Mouse (Mus musculus): Measurements from ENCODE around the gene Ubxn11.
"Not testable (repeated sequence)": the region's sequence is repeated elsewhere in the genome, so short reads cannot be mapped to it uniquely, and the experiment has no call there.

Gene Ubxn11

DNA sequence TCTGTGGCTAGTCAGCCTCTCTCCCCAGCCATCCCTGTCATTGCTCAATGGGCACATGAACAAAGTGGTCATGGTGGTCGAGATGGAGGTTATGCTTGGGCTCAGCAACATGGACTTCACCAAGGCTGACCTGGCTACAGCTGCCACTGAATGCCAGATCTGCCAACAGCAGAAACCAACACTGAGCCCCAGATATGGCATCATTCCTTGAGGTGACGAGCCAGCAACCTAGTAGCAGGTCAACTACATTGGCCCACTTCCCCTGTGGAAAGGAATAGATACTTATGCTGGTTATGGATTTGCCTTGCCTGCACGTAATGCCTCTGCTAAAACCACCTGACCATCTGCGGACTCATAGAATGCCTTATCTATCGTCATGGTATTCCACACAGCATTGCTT is 41.9 kb downstream of the Ubxn11 start:
- DNase-seq (ENCODE audit: low spot score in 2 of 2), result not testable (repeated sequence)

DNA sequence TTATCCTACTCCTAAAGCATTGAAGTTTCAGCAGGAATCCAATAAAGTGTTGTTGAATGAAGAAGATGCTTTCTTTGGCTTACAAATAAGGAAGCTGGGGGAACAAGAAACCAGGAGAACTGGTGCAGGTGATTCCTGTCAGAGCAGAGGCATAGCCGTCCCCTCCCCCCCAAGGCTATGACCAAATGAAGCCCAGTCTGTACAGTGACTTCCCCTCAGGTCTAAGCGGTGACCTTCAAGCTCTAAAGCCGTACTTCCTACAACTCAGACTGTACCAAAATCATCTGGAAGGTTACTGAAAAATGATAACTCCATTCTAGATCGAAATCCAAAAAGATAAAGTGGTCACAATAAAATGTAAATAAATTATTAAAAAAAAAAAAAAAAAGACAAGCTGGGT is 47.0 kb downstream of the Ubxn11 start:
- DNase-seq (ENCODE audit: low spot score in 2 of 2), result no peak

DNA sequence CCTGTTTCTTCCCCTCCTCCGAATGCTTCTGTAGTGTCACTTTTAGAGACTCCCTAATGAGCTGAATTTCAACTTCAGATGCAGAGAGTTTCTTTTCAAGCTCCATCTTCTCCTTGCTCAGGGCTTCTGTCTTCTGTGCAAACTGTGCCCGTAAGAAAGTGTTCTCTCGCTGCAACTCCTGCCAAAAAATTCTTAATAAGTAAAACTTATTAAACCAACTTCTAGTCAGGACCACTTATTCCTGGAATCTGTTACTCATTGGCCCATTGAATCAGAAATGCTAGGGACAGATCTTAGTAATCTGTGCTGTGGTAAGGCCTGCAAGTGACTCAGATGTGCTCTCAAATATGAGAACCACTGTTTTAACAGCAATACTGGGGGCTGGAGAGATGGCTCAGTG is 49.7 kb downstream of the Ubxn11 start:
- DNase-seq (ENCODE audit: low spot score in 2 of 2), result no peak

DNA sequence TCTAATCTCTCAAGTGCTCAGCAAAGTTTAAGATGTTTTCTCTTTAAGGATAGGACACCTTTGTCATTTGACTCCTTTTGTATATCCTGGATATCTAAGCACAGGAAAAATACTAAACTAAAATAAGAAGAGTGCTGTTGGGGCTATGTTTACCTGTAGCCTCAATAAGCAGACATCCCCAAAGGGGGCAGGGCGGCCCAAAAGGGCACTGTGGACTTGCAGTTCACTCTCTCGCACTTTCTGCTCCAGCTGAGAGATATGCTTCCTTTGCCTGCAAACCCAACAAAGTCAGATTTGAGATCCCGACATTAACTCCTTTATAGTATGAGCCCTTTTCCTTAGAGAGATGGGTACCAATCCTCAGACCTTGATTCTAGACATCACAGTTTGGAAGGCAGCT is 51.3 kb downstream of the Ubxn11 start:
- no peak for DNase-seq (ENCODE audit: low spot score in 2 of 2)

DNA sequence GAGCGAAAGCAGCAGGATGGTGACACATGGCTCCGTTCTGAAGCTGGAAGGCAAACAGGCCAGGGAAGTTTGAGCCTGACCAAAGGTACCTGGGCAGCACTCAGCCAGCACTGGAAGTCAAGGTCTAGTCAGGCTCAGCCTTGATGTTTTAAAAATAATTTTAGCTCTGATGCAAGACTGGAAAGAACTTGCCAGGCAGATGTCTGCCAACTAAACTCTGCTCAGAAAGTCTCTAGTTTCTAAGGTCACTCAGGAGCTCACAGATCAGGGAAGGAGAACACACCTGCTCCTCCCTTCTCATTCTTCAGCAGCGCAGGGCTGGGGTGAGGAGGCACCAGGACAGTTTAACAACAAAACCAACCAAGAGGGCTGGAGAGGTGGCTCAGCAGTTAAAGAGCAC is 52.0 kb downstream of the Ubxn11 start:
- no peak for DNase-seq (ENCODE audit: low spot score in 2 of 2)

DNA sequence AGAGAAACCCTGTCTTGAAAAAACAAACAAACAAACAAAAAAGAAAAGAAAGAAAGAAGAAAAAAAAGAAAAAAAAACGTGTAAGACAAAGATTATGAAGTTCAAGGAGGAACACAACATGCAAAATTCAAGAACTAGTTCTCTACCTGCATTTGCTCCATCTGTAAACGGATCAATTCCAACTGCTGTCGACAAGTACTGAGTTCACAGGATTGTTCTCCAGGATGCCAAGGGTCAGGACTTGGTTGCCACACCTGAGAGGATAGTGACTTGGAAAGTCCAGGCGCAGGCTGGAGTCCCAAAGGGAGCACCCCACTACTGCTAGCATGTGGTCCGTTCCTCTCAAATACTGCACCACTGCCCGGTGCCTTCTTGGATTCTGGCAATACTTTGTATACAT is 53.2 kb downstream of the Ubxn11 start:
- no peak for DNase-seq (ENCODE audit: low spot score in 2 of 2)

DNA sequence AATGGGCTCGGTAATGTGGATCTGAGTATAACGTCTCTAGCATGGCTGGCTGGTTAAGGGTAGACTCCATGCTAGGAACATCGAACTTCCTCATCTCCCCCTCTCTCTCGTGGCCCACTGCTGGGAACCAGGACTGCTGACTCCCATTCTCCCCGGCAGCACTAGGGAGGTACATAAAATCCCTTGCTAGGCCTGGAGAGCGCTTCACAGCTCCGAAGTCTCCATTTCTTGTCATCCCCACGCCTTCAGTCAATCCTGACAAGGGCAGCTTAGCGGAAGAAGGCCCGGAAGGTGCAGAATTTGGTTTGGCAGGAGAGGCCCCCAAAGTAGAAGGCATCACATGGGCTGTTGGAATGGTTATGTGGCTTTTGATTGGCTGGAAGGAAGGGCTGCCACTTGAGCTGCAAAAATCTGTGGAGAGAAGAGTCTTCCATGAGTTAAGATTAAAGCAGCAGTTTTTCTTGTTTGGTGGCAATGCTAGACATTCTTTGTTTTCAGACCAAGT is 53.6 kb downstream of the Ubxn11 start:
- DNase-seq (ENCODE audit: low spot score in 2 of 2), result no peak

DNA sequence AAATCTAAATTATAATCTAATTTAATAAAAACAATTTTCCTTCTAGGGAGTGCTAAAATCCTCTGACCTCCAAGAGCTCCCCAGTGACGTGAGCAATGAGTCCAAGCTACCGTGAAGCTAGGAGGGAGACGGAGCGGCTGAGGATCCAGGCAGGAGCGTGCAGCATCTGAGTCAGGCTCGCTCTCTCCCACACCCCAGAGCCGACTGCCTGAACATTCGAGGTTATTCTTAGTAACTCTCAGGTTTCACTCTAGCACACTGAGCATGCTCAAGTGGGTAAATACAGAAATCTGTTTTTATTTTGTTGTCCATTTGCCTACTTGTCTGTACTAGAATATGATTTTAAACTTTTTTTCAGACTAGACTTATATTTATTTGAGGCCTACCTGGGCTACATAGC is 54.4 kb downstream of the Ubxn11 start:
- peak; percentile 36 to 41 for DNase-seq (ENCODE audit: low spot score in 2 of 2)

DNA sequence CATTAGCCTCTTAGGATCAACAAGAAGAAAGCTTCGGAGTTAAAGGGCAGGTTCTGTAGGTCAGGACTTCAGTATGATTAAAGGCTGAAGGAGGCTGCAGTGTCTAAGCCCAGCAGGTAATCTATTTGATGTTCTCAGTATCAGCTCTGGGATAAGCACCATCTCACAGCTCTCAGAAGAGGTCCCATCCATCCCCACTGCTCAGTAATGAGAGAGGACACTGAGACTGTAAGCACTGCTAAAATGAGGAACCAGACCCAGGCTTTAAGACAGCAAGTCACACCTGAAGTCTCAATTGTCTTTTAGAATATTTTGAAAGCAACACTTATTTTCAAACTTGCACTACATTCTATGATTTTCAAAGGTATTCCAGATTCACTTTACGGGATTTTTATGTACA is 55.2 kb downstream of the Ubxn11 start:
- DNase-seq (ENCODE audit: low spot score in 2 of 2), result no peak

DNA sequence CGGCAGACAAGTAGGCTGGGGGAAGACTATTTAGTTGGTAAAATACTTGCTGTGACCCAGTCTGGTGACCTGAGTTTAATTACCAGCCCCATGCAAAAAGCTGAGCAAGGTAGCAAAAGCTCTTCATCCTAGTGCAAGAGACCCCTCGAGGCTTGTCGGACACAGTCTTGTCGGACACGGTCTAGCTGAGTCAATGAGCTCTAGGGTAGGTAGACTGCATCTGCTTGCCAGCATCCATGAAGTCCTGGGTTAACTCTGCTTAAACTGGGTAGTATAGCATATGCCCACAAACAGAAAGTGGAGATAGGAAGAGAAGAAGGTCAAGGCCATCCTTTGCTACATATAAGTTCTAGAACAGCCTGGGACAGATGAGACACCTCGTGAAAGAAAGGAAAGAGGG is 56.4 kb downstream of the Ubxn11 start:
- no peak for DNase-seq (ENCODE audit: low spot score in 2 of 2)

DNA sequence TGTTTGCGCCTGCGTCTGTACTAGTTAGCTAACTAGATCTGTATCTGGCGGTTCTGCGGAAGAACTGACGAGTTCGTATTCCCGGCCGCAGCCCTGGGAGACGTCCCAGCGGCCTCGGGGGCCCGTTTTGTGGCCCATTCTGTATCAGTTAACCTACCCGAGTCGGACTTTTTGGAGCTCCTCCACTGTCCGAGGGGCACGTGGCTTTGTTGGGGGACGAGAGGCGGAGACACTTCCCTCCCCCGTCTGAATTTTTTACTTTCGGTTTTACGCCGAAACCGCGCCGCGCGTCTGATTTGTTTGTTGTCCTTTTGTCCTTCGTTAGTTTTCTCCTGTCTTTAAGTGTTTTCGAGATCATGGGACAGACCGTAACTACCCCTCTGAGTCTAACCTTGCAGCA is 57.7 kb downstream of the Ubxn11 start:
- DNase-seq (ENCODE audit: low spot score in 2 of 2), result peak; percentile 19 to 43

DNA sequence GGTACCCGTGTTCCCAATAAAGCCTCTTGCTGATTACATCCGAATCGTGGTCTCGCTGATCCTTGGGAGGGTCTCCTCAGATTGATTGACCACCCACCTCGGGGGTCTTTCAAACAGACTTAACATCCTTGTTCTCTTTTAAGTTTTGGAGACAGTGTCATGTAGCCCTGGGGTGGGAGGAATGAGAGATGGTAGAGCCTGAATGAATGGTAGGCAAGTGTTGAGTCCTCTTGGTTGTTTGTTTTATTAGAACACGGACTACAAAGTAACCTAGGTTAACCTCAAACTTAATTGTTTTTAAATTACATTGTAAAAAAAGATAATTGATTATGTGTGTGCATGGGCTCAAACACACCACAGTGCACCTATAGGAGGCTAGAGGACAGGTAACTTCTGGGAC is 62.2 kb downstream of the Ubxn11 start:
- DNase-seq (ENCODE audit: low spot score in 2 of 2), result no peak

DNA sequence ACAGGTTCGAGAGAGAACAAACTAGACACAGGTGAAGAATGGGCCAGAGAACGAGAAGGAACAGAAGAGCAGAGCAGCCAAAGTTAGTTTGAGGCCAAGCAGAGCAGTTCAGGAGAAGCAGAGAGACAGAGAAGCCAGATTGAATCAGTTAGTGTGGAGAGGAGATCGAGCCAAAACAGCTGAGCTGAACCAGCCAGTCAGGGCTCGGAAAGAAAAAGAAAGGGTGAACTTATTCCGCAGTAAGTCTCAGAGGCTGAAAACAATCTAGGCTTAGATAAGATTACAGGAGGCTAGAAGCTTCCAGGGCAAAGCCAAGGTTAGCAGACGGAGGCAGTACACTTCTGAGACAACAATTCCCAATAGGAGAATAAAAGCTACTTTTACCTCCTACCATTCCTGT is 62.7 kb downstream of the Ubxn11 start:
- no peak for DNase-seq (ENCODE audit: low spot score in 2 of 2)

DNA sequence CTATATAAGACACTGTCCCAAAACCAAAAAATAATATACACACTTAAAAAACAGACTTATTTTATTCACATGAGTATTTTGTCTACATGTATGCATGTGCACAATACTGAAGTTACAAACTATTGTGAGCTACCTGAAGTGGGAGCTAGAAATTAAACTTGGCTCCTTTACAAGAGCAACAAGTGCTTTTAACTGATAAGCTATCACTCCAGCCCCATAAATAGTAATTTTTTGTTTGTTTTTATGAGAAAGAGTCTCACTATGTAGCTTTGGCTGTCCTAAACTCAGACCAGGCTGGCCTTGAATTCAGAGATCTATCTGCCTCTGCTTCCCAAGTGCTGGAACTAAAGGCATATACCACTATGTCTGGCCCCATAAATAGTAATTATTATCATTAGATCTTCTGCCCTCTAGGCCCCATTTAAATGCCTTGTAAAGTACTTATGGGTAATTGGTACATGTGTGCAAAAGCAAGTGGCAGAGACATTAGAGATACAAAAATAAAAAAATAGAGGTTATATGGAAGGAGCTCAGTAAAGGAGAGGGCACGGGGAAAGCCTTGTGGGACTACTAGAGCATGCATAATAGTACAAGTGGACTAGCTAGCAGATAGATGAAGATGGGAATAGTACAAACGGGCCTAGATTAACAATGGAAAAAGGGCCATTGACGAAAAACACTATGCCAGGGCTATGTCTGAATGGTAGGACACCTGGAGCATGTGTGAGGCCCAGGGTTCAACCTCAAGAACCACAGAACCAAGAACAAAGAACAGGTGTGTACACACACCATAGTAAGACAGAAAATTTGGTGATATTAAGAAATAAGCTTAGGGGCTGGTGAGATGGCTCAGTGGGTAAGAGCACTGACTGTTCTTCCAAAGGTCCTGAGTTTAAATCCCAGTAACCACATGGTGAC is 63.4 kb downstream of the Ubxn11 start:
- DNase-seq (ENCODE audit: low spot score in 2 of 2), result no peak

DNA sequence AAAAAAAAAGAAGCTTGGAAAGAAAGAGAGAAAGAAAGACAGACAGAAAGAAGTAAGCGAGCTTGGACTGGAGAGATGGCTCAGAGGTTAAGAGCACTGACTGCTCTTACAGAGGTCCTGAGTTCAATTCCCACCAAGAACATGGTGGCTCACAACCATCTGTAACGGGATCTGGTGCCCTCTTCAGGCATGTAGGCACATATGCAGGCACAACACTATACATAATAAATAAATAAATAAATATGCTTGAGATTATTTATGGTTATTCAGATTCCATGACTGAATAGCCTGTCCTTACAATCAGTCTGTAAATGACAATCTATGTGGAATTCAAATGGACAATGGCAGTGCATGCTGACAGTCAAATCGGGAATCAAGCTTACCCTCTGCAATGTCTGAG is 64.5 kb downstream of the Ubxn11 start:
- no peak for DNase-seq (ENCODE audit: low spot score in 2 of 2)

DNA sequence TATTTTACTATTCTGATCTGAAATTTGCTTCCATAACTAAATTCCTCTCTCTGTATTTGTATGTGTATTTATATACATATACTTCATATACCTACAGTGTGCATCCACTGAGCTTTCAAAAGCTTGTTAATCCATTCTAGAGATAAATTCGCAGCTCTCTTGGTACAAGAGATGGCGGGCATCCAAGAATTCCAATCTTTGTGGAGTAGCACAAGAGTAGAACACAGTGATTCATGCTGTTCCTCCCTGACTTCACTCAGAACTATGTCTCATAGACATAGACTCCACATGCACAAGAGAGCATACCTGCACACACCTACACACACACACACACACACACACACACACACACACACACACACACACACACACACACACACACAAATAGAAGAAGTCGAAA is 70.0 kb downstream of the Ubxn11 start:
- no peak for DNase-seq (ENCODE audit: low spot score in 2 of 2)
